Mouse (Mus musculus) neural tube, embryonic 14.5 days (tissue): ENCODE results near the gene Doc2a. TPM values are rescaled to one million over a fixed set of nuclear protein-coding genes. Genes with fewer than 3 reads are reported as not detected.

Experiments used
- ATAC-seq: fragments of 200-750 bp; cut with Nextera tagmentation; 2 replicates; pipeline ENCODE4 v1.8.0; 2017; ENCODE audit warnings: low read depth, mild to moderate bottlenecking, moderate TSS enrichment, moderate library complexity
- H3K27ac ChIP-seq: fragments of 300-500 bp; sonication (generic); 2 replicates; pipeline ENCODE4 v1.5.1; 2014; ENCODE audit warnings: low read depth, mild to moderate bottlenecking, control low read depth, low read length, moderate library complexity, mixed read lengths
- H3K27me3 ChIP-seq: fragments of 300-500 bp; sonication (generic); 2 replicates; pipeline ENCODE4 v1.6.1; 2014; ENCODE audit warnings: low read length; ENCODE audit not compliant: control insufficient read depth, insufficient read depth
- H3K36me3 ChIP-seq: fragments of 300-500 bp; sonication (generic); 2 replicates; pipeline ENCODE4 v1.6.1; 2014; ENCODE audit warnings: low read length, mixed read lengths; ENCODE audit not compliant: control insufficient read depth, insufficient read depth
- H3K4me1 ChIP-seq: fragments of 300-500 bp; sonication (generic); 2 replicates; pipeline ENCODE4 v1.6.1; 2014; ENCODE audit warnings: low read length; ENCODE audit not compliant: control insufficient read depth, insufficient read depth
- H3K4me2 ChIP-seq: fragments of 300-500 bp; sonication (generic); 2 replicates; pipeline ENCODE4 v1.6.1; 2014; ENCODE audit warnings: mild to moderate bottlenecking, low read depth, low read length, control low read depth
- H3K4me3 ChIP-seq: fragments of 300-500 bp; sonication (generic); 2 replicates; pipeline ENCODE4 v1.5.1; 2014; ENCODE audit warnings: low read depth, low read length, control low read depth, mixed read lengths
- H3K9ac ChIP-seq: fragments of 300-500 bp; sonication (generic); replicated peaks from 2 replicates; pipeline ENCODE4 v1.6.1; 2014; ENCODE audit warnings: low read depth, mild to moderate bottlenecking, control low read depth, low read length, mixed read lengths
- H3K9me3 ChIP-seq: fragments of 300-500 bp; sonication (generic); 2 replicates; pipeline ENCODE4 v1.6.1; 2016; ENCODE audit warnings: low read length; ENCODE audit not compliant: control insufficient read depth
- WGBS: fragments of 180-500 bp; shearing (Covaris S2); extraction: QIAGEN DNeasy Blood & Tissue Kit; methylation state at CpG from one replicate; pipeline ENCODE4 v1.1.7; 2014; 5-methylcytosine and 5-hydroxymethylcytosine counted together
- polyA plus RNA-seq: library from polyadenylated mRNA; unstranded; fragments of >200 nt; fragmentation: Nextera tagmentation; extraction: Ambion mirVana; gene quantifications from 2 replicates; pipeline ENCODE4 v1.2.1, GENCODE M21; 2014

Doc2a gene
- polyA plus RNA-seq, 1 experiment from 2014 or later: 20.2 TPM

- Histone ChIP-seq H3K4me2 (no peak overlapping the region), H3K27ac (no peak overlapping the region), H3K36me3 (peaks cover 18% of the 10 kb centered on the region), H3K27me3 (no peaks in the 10 kb centered on the region), H3K4me1 (peaks cover 7% of the 10 kb centered on the region; the same call in 1 of the 2 replicates), H3K9ac (no peak overlapping the region), H3K4me3 (no peak overlapping the region), H3K9me3 (no peaks in the 10 kb centered on the region)
- WGBS: 73% methylated on average over 9 of the region's 9 CpGs
- no peak for ATAC-seq
Measured at GRCm38 (mm10) chr7:126856741-126857420, 9.7 kb downstream of the Doc2a start.

GRCm38 (mm10) chr7:126860987-126861386 lies 13.8 kb downstream of the Doc2a start:
- Histone ChIP-seq H3K9ac (peak overlapping the region; percentile 56; the same call in 1 of the 2 replicates), H3K27me3 (no peaks in the 10 kb centered on the region), H3K9me3 (no peaks in the 10 kb centered on the region), H3K4me3 (peak overlapping the region; percentile 38), H3K4me2 (peak overlapping the region; percentile 61), H3K27ac (no peak overlapping the region), H3K36me3 (peaks cover 15% of the 10 kb centered on the region), H3K4me1 (peaks cover 18% of the 10 kb centered on the region)
- 78% methylated on average over 5 of the region's 5 CpGs for WGBS
- ATAC-seq: no peak

- ATAC-seq: peak; percentile 93
- 3% methylated on average over 42 of the region's 42 CpGs for WGBS
- peak within 1 kb of the TSS; percentile 36 for H3K27ac ChIP-seq
Measured at GRCm38 (mm10) chr7:126861429-126862130, 14.4 kb downstream of the Doc2a start, which contains the start of gene Hirip3. Gene Hirip3, plus strand, starts transcription at chr7:126861972.

GRCm38 (mm10) chr7:126862147-126862784 lies 15.1 kb downstream of the Doc2a start, which contains the start of gene Ino80e:
Gene Ino80e, minus strand, starts transcription at chr7:126862377.
- under 1% methylated on average over 41 of the region's 41 CpGs for WGBS
- H3K27me3 ChIP-seq: no peaks in the 10 kb centered on the region
- H3K4me2 ChIP-seq: peak within 1 kb of the TSS; percentile 61
- H3K4me1 ChIP-seq: peaks cover 18% of the 10 kb centered on the region
- H3K9ac ChIP-seq: peak within 1 kb of the TSS; percentile 56
- H3K36me3 ChIP-seq: peaks cover 27% of the 10 kb centered on the region
- H3K27ac ChIP-seq: peak within 1 kb of the TSS; percentile 36
- ATAC-seq: peak; percentile 68
- no peaks in the 10 kb centered on the region for H3K9me3 ChIP-seq
- H3K4me3 ChIP-seq: peak within 1 kb of the TSS; percentile 38

More at GRCm38 (mm10) chr7:126861429-126862130, 14.4 kb downstream of the Doc2a start, which contains the start of gene Hirip3:
- Histone ChIP-seq H3K4me2 (peak within 1 kb of the TSS; percentile 61), H3K36me3 (peaks cover 21% of the 10 kb centered on the region), H3K4me3 (peak within 1 kb of the TSS; percentile 38), H3K27me3 (no peaks in the 10 kb centered on the region), H3K9me3 (no peaks in the 10 kb centered on the region), H3K9ac (peak within 1 kb of the TSS; percentile 56), H3K4me1 (peaks cover 18% of the 10 kb centered on the region)

- H3K36me3 ChIP-seq: peaks cover 38% of the 10 kb centered on the region
- H3K4me3 ChIP-seq: no peak overlapping the region
- H3K9ac ChIP-seq: peak overlapping the region; percentile 56; the same call in 1 of the 2 replicates
- no peaks in the 10 kb centered on the region for H3K27me3 ChIP-seq
- H3K4me2 ChIP-seq: peak overlapping the region; percentile 61
- 63% methylated on average over 6 of the region's 6 CpGs for WGBS
- no peaks in the 10 kb centered on the region for H3K9me3 ChIP-seq
- H3K27ac ChIP-seq: no peak overlapping the region
- ATAC-seq: no peak
- peaks cover 18% of the 10 kb centered on the region for H3K4me1 ChIP-seq
Measured at GRCm38 (mm10) chr7:126863791-126864190, 16.6 kb downstream of the Doc2a start.

GRCm38 (mm10) chr7:126867534-126867933 lies 20.3 kb downstream of the Doc2a start:
- H3K36me3 ChIP-seq: peaks cover 72% of the 10 kb centered on the region
- no peak overlapping the region for H3K9ac ChIP-seq
- ATAC-seq: no peak
- 90% methylated on average over 2 of the region's 2 CpGs for WGBS
- no peaks in the 10 kb centered on the region for H3K27me3 ChIP-seq
- H3K4me2 ChIP-seq: no peak overlapping the region
- H3K4me3 ChIP-seq: no peak overlapping the region
- H3K9me3 ChIP-seq: no peaks in the 10 kb centered on the region
- no peak overlapping the region for H3K27ac ChIP-seq
- H3K4me1 ChIP-seq: peaks cover 12% of the 10 kb centered on the region

GRCm38 (mm10) chr7:126868003-126868402 lies 20.8 kb downstream of the Doc2a start:
- ATAC-seq: no peak
- Histone ChIP-seq H3K4me2 (no peak overlapping the region), H3K27ac (no peak overlapping the region), H3K9me3 (no peaks in the 10 kb centered on the region), H3K4me1 (peaks cover 8% of the 10 kb centered on the region), H3K36me3 (peaks cover 77% of the 10 kb centered on the region), H3K27me3 (no peaks in the 10 kb centered on the region), H3K4me3 (no peak overlapping the region), H3K9ac (0 out of 2 replicates have a peak overlapping the region, but pooled peaks have one; percentile 16)
- 90% methylated on average over 12 of the region's 12 CpGs for WGBS

GRCm38 (mm10) chr7:126869780-126870519 lies 22.7 kb downstream of the Doc2a start:
- whole genome bisulfite sequencing: 90% methylated on average over 23 of the region's 23 CpGs
- no peaks in the 10 kb centered on the region for H3K27me3 ChIP-seq
- no peak overlapping the region for H3K4me2 ChIP-seq
- no peak overlapping the region for H3K27ac ChIP-seq
- no peaks in the 10 kb centered on the region for H3K4me1 ChIP-seq
- ATAC-seq: no peak
- peaks cover 93% of the 10 kb centered on the region for H3K36me3 ChIP-seq
- H3K9me3 ChIP-seq: no peaks in the 10 kb centered on the region
- H3K9ac ChIP-seq: no peak overlapping the region
- H3K4me3 ChIP-seq: no peak overlapping the region
